Mouse (Mus musculus) erythroblast, embryonic 14.5 days (primary cell): ENCODE measurements around the gene Fam216a. TPM values are rescaled to one million over a fixed set of nuclear protein-coding genes. Genes with fewer than 3 reads are reported as not detected.

Experiments
- H3K27me3 ChIP-seq: 2 replicates; pipeline ENCODE4 v1.6.1; 2012; ENCODE audit warnings: inconsistent platforms; ENCODE audit not compliant: control insufficient read depth
- H3K36me3 ChIP-seq: 2 replicates; pipeline ENCODE4 v1.6.1; 2012; ENCODE audit warnings: mild to moderate bottlenecking, inconsistent platforms; ENCODE audit not compliant: control insufficient read depth
- H3K4me1 ChIP-seq: 2 replicates; pipeline ENCODE4 v1.6.1; 2012; ENCODE audit warnings: inconsistent platforms; ENCODE audit not compliant: control insufficient read depth
- H3K4me3 ChIP-seq: replicated peaks from 2 replicates; pipeline ENCODE3; 2012; ENCODE audit warnings: moderate library complexity, mild to moderate bottlenecking, inconsistent platforms
- H3K9me3 ChIP-seq: 2 replicates; pipeline ENCODE4 v1.6.1; 2012; ENCODE audit warnings: low read length, inconsistent platforms, mixed read lengths; ENCODE audit not compliant: control insufficient read depth
- GATA1 ChIP-seq: IDR thresholded peaks from 2 replicates; pipeline ENCODE4 v1.6.1; 2012; ENCODE audit warnings: low read length, inconsistent platforms, mixed read lengths
- TAL1 ChIP-seq: IDR thresholded peaks from 3 replicates; pipeline ENCODE4 v1.6.1; 2012; ENCODE audit warnings: low read length, inconsistent platforms, mixed read lengths
- polyA plus RNA-seq: library from polyadenylated mRNA; stranded (reverse); fragments of >175 nt; gene quantifications from 2 replicates; pipeline ENCODE4 v1.2.3, GENCODE M21; 2012

The Fam216a gene
- polyA plus RNA-seq, 1 experiment = 3.2 TPM

- Histone ChIP-seq H3K9me3 (no peaks in the 10 kb centered on the region), H3K27me3 (no peaks in the 10 kb centered on the region), H3K4me1 (peaks cover 20% of the 10 kb centered on the region), H3K4me3 (no peak overlapping the region), H3K36me3 (peaks cover 79% of the 10 kb centered on the region)
- TF ChIP-seq GATA1 = no peak
- TF ChIP-seq TAL1 = no peak
Observed at GRCm38 (mm10) chr5:122377101-122377833, 5.1 kb upstream of the Fam216a start.

- Histone ChIP-seq H3K9me3 (no peaks in the 10 kb centered on the region), H3K4me1 (peaks cover 30% of the 10 kb centered on the region), H3K27me3 (no peaks in the 10 kb centered on the region), H3K36me3 (peaks cover 60% of the 10 kb centered on the region), H3K4me3 (peak overlapping the region; percentile 66)
- no peak for TF ChIP-seq TAL1
- TF ChIP-seq GATA1 = no peak
Observed at GRCm38 (mm10) chr5:122372878-122373277, 714 bp upstream of the Fam216a start.

GRCm38 (mm10) chr5:122371591-122372191 is 473 bp downstream of the Fam216a start, which contains the start of gene Gpn3:
TSS of gene Gpn3 (plus strand) at chr5:122371876.
- H3K27me3 ChIP-seq = no peaks in the 10 kb centered on the region
- H3K4me1 ChIP-seq = peaks cover 30% of the 10 kb centered on the region
- H3K36me3 ChIP-seq = peaks cover 65% of the 10 kb centered on the region
- no peaks in the 10 kb centered on the region for H3K9me3 ChIP-seq
- H3K4me3 ChIP-seq = peak within 1 kb of the TSS; percentile 66
- no peak for TF ChIP-seq TAL1
- no peak for TF ChIP-seq GATA1

- Histone ChIP-seq H3K4me3 (peak overlapping the region; percentile 95), H3K9me3 (no peaks in the 10 kb centered on the region), H3K36me3 (peaks cover 5% of the 10 kb centered on the region), H3K4me1 (peaks cover 25% of the 10 kb centered on the region), H3K27me3 (no peaks in the 10 kb centered on the region)
- TF ChIP-seq TAL1 (no peak), GATA1 (no peak)
Observed at GRCm38 (mm10) chr5:122354492-122355067, 17.6 kb downstream of the Fam216a start.

GRCm38 (mm10) chr5:122353807-122354491 is 18.2 kb downstream of the Fam216a start, which contains the start of the genes Rad9b and Vps29:
TSS of gene Rad9b (minus strand) at chr5:122354233.
TSS of gene Vps29 (plus strand) at chr5:122354369.
- peaks cover 25% of the 10 kb centered on the region for H3K4me1 ChIP-seq
- H3K36me3 ChIP-seq = peaks cover 2% of the 10 kb centered on the region
- H3K4me3 ChIP-seq = peak within 1 kb of the TSS; percentile 95
- TF ChIP-seq TAL1 (no peak), GATA1 (no peak)
- H3K27me3 ChIP-seq = no peaks in the 10 kb centered on the region
- no peaks in the 10 kb centered on the region for H3K9me3 ChIP-seq

GRCm38 (mm10) chr5:122345777-122346176 is 26.4 kb downstream of the Fam216a start:
- Histone ChIP-seq H3K9me3 (peaks cover 3% of the 10 kb centered on the region; the same call in 1 of the 2 replicates), H3K36me3 (no peaks in the 10 kb centered on the region), H3K4me3 (no peak overlapping the region), H3K27me3 (no peaks in the 10 kb centered on the region), H3K4me1 (no peaks in the 10 kb centered on the region)
- TF ChIP-seq TAL1 (no peak), GATA1 (no peak)

GRCm38 (mm10) chr5:122344260-122344659 is 27.9 kb downstream of the Fam216a start:
- Histone ChIP-seq H3K36me3 (no peaks in the 10 kb centered on the region), H3K4me1 (no peaks in the 10 kb centered on the region), H3K9me3 (peaks cover 3% of the 10 kb centered on the region; the same call in 1 of the 2 replicates), H3K4me3 (no peak overlapping the region), H3K27me3 (no peaks in the 10 kb centered on the region)
- TF ChIP-seq GATA1 (no peak), TAL1 (no peak)

- no peak overlapping the region for H3K4me3 ChIP-seq
- TF ChIP-seq TAL1 (no peak), GATA1 (no peak)
- H3K36me3 ChIP-seq = no peaks in the 10 kb centered on the region; the same call in 1 of the 2 replicates
- no peaks in the 10 kb centered on the region for H3K27me3 ChIP-seq
- H3K9me3 ChIP-seq = peaks cover 3% of the 10 kb centered on the region; the same call in 1 of the 2 replicates
- H3K4me1 ChIP-seq = no peaks in the 10 kb centered on the region
Observed at GRCm38 (mm10) chr5:122343768-122344167, 28.4 kb downstream of the Fam216a start.
